22 mouse cellular contexts compared by ENCODE assay signal in genomic region chrX:84873090-84873489, GRCm38 (mm10).
A peak's percentile ranks its signal among the peaks of the same experiment; 100 is the strongest.
DNase-seq lines count a peak whose midpoint lies in the region; ATAC-seq and TF ChIP-seq lines count a peak whose summit lies in the region.
"Had no signal": no experiment of that assay in that cellular context is flagged by ENCODE, and none has a peak within 500 bp of the region (broad histone marks: within the 10 kb centered on the region; RNA-seq: fewer than 3 reads in every experiment).

No protein-coding gene starts in this region.

- H3K4me1 ChIP-seq in lung, embryonic 14.5 days (ENCODE audit: insufficient read depth), result no peaks in the 10 kb centered on the region
- H3K4me1 ChIP-seq in lung, postnatal 0 days (ENCODE audit: insufficient read depth, low read depth, low read length), result no peaks in the 10 kb centered on the region
- H3K4me1 ChIP-seq: embryonic facial prominence, embryonic 13.5 days; embryonic facial prominence, embryonic 15.5 days; forebrain, embryonic 10.5 days; forebrain, embryonic 12.5 days had no signal

- H3K36me3 ChIP-seq in lung, embryonic 14.5 days (ENCODE audit: insufficient read depth), result no peaks in the 10 kb centered on the region
- H3K36me3 ChIP-seq in lung, postnatal 0 days (ENCODE audit: insufficient read depth, low read length), result no peaks in the 10 kb centered on the region
- H3K36me3 ChIP-seq: embryonic facial prominence, embryonic 13.5 days; embryonic facial prominence, embryonic 15.5 days; forebrain, embryonic 10.5 days; forebrain, embryonic 12.5 days had no signal

- H3K9me3 ChIP-seq in lung, embryonic 14.5 days (ENCODE audit: low read depth, low read length), result no peaks in the 10 kb centered on the region
- no peaks in the 10 kb centered on the region for H3K9me3 ChIP-seq in lung, postnatal 0 days (ENCODE audit: low read length)
- H3K9me3 ChIP-seq: embryonic facial prominence, embryonic 13.5 days; embryonic facial prominence, embryonic 15.5 days; forebrain, embryonic 10.5 days; forebrain, embryonic 12.5 days had no signal

- H3K4me3 ChIP-seq in lung, embryonic 14.5 days (ENCODE audit: low read depth, low read length), result no peak overlapping the region
- H3K4me3 ChIP-seq in lung, postnatal 0 days (ENCODE audit: low read depth, low read length), result no peak overlapping the region
- H3K4me3 ChIP-seq: embryonic facial prominence, embryonic 13.5 days; embryonic facial prominence, embryonic 15.5 days; erythroblast, embryonic 14.5 days; forebrain, embryonic 10.5 days; forebrain, embryonic 12.5 days had no signal

- H3K4me2 ChIP-seq in lung, embryonic 14.5 days, result no peak overlapping the region
- no peak overlapping the region for H3K4me2 ChIP-seq in lung, postnatal 0 days (replicated peaks; ENCODE audit: low read depth, low read length)
- H3K4me2 ChIP-seq: embryonic facial prominence, embryonic 13.5 days; embryonic facial prominence, embryonic 15.5 days; forebrain, embryonic 12.5 days had no signal

- no peak for TF ChIP-seq CTCF in lung, embryonic 14.5 days (IDR thresholded peaks at IDR 0.05; ENCODE audit: low read depth)
- TF ChIP-seq CTCF in lung, postnatal 0 days (IDR thresholded peaks at IDR 0.05), result no peak

- no peak overlapping the region for H3K27ac ChIP-seq in lung, embryonic 14.5 days (ENCODE audit: low read depth)
- H3K27ac ChIP-seq in lung, postnatal 0 days (ENCODE audit: low read length), result no peak overlapping the region
- H3K27ac ChIP-seq: embryonic facial prominence, embryonic 13.5 days; embryonic facial prominence, embryonic 15.5 days; forebrain, embryonic 10.5 days; forebrain, embryonic 12.5 days had no signal

- WGBS in lung, embryonic 14.5 days, result 45% methylated on average over 4 of the region's 4 CpGs
- WGBS in lung, postnatal 0 days, result 31% methylated on average over 4 of the region's 4 CpGs

- no peak overlapping the region for H3K9ac ChIP-seq in lung, embryonic 14.5 days
- no peak overlapping the region for H3K9ac ChIP-seq in lung, postnatal 0 days (replicated peaks; ENCODE audit: low read depth)
- H3K9ac ChIP-seq: embryonic facial prominence, embryonic 13.5 days; embryonic facial prominence, embryonic 15.5 days; forebrain, embryonic 12.5 days had no signal

- H3K27me3 ChIP-seq in lung, embryonic 14.5 days (ENCODE audit: insufficient read depth, low read length), result no peaks in the 10 kb centered on the region
- H3K27me3 ChIP-seq in lung, postnatal 0 days (replicated peaks; ENCODE audit: insufficient read depth, low read length), result no peaks in the 10 kb centered on the region
- H3K27me3 ChIP-seq: embryonic facial prominence, embryonic 15.5 days; forebrain, embryonic 12.5 days had no signal

- ATAC-seq in lung, embryonic 14.5 days (ENCODE audit: insufficient read depth), result no peak
- peak; percentile 49; the same call in 1 of the 2 replicates for ATAC-seq in lung, postnatal 0 days
- ATAC-seq: forebrain, embryonic 14.5 days; forebrain, embryonic 16.5 days had no signal

- DNase-seq in lung, embryonic 14.5 days, result peak; percentile 29
- no peak for DNase-seq in lung, postnatal 10 days
- DNase-seq in lung, postnatal 0 days (ENCODE audit: low spot score), result peak; percentile 11
- no peak for DNase-seq in lung, postnatal 14 days
- peak; percentile 25 for DNase-seq in lung, postnatal 36 days
- DNase-seq in kidney, adult 9 months, result no peak
- DNase-seq: adrenal gland, adult 2 months; adrenal gland, postnatal 10 days; adrenal gland, postnatal 25 days; cerebellum, adult 11 months; cerebellum, adult 18-20 months; cerebellum, adult 8-10 months; cerebellum, adult 9-11 months; cerebellum, postnatal 14 days; cerebellum, postnatal 36 days had no signal

- TF ChIP-seq EP300 in lung, postnatal 0 days (IDR thresholded peaks at IDR 0.05), result peak; percentile 73; the same call in 1 of the 2 replicates

Comparison
In these comparisons a context has a peak if more than half of its experiments do, and no peak if none do; other contexts are left out.
1. DNase-seq: peak in lung, embryonic 14.5 days (single experiment), lung, postnatal 0 days (single experiment) and lung, postnatal 36 days (single experiment); none in lung, postnatal 10 days (single experiment), lung, postnatal 14 days (single experiment) and kidney, adult 9 months (single experiment).